Mouse (Mus musculus): ENCODE data around the gene Snap91. TPM values are rescaled to one million over a fixed set of nuclear protein-coding genes. Genes with fewer than 3 reads are reported as not detected.

Snap91 gene
- polyA plus RNA-seq, 1 experiment from 2014 or later = 0.17 TPM

DNA sequence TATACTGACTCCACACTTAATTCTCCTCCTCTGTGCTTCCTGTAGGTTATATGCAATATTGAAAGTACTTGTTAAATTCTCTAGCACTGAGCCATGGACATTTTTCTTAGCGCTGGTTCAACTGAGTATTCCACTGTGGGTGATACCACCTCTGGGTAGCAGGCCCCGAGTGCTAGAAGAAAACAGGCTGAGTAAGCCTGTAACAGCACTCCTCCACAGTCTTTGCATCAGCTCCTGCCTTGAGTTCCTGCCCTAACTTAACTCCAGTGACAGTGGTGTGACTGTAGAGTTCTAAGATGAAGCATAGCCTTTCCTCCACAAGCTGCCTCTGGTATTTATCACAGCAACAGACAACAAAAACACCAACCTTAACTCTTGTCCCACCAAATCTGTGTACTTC is 22.8 kb downstream of the Snap91 start:
- Histone ChIP-seq H3K4me1 (no peaks in the 10 kb centered on the region), H3K9me3 (replicated peaks) (no peaks in the 10 kb centered on the region), H3K4me3 (no peak overlapping the region), H3K4me2 (no peak overlapping the region), H3K36me3 (no peaks in the 10 kb centered on the region), H3K27ac (no peak overlapping the region), H3K27me3 (replicated peaks) (no peaks in the 10 kb centered on the region), H3K9ac (no peak overlapping the region)
- no peak for ATAC-seq
- WGBS (ENCODE audit: insufficient replicate concordance) = 72% methylated on average over 2 of the region's 2 CpGs

DNA sequence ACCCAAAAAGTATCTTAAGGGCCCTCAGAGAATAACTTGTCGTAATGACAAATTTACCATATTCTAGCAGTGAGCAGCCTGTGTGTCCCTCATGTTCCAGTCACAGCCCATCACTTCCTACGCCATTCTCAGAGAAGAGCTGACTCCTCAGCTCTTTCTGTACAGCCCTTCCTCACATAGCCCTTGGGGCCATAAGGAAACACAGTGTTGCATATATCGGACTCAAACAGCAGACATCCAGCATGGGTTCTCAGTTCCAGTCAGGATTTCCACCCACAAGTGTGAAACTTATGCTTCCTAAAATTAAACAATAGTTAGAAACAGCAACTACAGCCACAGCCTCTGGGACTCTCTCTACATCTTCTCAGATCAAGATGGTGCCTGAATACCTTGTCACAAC is 27.6 kb downstream of the Snap91 start:
- no peak overlapping the region for H3K9ac ChIP-seq
- H3K36me3 ChIP-seq = no peaks in the 10 kb centered on the region
- H3K27ac ChIP-seq = no peak overlapping the region
- H3K4me1 ChIP-seq = no peaks in the 10 kb centered on the region
- no peak for ATAC-seq
- no peaks in the 10 kb centered on the region for H3K27me3 ChIP-seq (replicated peaks)
- no peaks in the 10 kb centered on the region for H3K9me3 ChIP-seq (replicated peaks)
- H3K4me2 ChIP-seq = no peak overlapping the region
- H3K4me3 ChIP-seq = no peak overlapping the region
- 74% methylated on average over 3 of the region's 3 CpGs for WGBS (ENCODE audit: insufficient replicate concordance)

DNA sequence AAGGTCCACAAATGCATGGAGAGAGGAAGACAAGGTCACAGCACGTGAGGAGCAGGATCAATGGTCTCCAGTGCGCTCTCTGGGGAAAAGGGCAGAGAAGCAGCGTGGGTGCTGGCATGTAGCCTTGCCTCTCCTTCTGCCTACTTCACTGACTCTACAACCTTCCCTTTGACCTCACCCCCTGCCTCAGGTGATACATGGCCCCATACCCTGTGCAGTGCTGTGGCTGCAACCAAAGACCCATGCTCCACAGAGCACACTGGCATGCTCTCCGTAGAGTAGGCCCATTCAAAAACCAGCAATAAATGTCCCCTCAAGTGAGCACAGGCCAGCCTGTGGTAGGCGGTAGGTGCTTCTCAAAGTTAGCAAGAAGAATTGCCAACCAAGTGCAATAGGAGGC is 28.8 kb downstream of the Snap91 start:
- Histone ChIP-seq H3K36me3 (no peaks in the 10 kb centered on the region), H3K9ac (no peak overlapping the region), H3K9me3 (replicated peaks) (no peaks in the 10 kb centered on the region), H3K27me3 (replicated peaks) (no peaks in the 10 kb centered on the region), H3K27ac (no peak overlapping the region), H3K4me3 (no peak overlapping the region), H3K4me2 (no peak overlapping the region), H3K4me1 (no peaks in the 10 kb centered on the region)
- WGBS (ENCODE audit: insufficient replicate concordance) = 69% methylated on average over 5 of the region's 5 CpGs
- ATAC-seq = no peak

DNA sequence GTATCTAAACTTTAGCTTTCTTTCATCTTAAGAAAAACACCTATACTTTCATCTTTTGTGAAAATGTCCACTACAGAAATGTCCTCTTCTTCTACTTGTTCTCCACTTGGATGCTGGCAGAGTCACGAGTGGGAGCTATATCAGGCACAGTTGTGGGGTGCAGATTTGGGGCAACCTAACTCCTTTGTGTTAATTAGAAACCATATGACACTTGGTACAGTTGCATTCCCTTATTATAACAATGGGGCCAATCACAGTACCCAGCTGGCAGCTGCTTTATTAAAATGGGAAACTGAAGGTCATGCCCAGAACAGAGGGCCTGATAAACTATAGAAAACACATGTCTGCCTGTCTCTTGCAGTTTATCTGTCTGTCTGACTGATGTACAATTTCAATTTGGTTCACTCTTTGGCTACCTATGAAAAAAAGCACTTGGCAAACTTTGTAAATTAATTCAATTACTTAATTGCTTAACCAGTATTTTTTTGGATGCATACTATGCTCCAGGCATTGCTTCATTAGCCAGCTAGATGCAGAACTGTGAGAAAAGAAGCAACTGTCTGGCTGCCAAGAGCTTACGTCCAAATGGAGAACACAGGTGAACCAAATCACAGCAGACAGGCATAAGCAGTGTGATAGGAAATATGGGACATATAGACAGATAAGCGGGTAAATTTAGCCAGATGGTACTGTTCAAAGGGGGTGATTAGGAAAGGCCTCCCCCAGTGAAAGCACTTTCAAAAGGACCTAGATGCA is 29.8 kb downstream of the Snap91 start:
- H3K9ac ChIP-seq = no peak overlapping the region
- 59% methylated on average over 3 of the region's 3 CpGs for WGBS (ENCODE audit: insufficient replicate concordance)
- H3K27ac ChIP-seq = no peak overlapping the region
- no peaks in the 10 kb centered on the region for H3K9me3 ChIP-seq (replicated peaks)
- no peak overlapping the region for H3K4me2 ChIP-seq
- no peaks in the 10 kb centered on the region for H3K27me3 ChIP-seq (replicated peaks)
- ATAC-seq = no peak
- H3K4me1 ChIP-seq = no peaks in the 10 kb centered on the region
- H3K4me3 ChIP-seq = no peak overlapping the region
- no peaks in the 10 kb centered on the region for H3K36me3 ChIP-seq

DNA sequence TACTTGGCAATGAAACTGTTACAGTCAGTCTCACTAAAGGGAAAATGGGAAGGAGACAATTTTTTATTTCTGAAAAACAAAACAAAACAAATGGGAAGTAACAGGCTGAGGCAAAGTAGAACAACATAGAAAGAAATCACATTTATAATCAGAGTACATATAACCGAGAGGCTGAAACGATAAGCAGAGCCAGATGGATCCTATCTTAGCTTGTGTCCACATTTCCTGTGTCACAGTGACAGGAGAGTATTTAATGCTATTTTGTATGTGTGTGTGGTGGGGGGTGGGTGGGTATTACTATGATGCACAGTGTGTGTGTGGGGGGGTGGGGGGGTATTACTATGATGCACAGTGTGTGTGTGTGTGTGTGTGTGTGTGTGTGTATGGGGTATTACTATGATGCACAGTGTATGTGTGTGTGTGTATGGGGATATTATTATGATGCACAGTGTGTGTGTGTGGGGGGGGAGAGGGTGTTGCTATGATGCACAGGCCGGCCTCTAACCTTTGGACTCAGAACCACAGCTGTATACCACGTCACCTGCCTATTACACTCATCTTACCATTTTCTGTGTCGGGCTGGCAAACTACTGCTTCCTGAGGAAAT is 36.6 kb downstream of the Snap91 start:
- no peak overlapping the region for H3K27ac ChIP-seq
- H3K4me2 ChIP-seq = no peak overlapping the region
- no peak overlapping the region for H3K9ac ChIP-seq
- 75% methylated on average over 5 of the region's 5 CpGs for WGBS (ENCODE audit: insufficient replicate concordance)
- H3K27me3 ChIP-seq (replicated peaks) = no peaks in the 10 kb centered on the region
- no peaks in the 10 kb centered on the region for H3K36me3 ChIP-seq
- no peaks in the 10 kb centered on the region for H3K4me1 ChIP-seq
- H3K9me3 ChIP-seq (replicated peaks) = no peaks in the 10 kb centered on the region
- no peak overlapping the region for H3K4me3 ChIP-seq
- no peak for ATAC-seq

DNA sequence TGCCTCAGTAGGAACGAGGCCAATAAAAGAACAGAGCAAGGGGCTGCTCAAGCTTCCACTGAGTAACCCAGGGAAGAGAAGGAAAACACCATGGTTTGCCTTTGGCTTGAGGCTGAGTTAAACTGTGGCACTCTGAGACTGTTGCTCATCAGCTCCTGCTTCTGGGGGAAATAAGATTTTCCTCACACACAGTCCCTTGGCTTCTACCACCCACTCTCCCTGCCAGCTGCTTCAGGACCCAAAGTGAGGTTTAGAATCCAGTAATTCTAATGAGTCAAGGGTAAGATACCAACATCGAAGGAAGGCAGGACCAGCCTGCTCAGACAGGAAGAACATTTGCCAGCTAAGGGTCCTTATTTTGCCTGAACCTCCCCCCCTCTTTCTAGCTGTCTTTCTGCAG is 50.7 kb downstream of the Snap91 start:
- no peaks in the 10 kb centered on the region for H3K9me3 ChIP-seq (replicated peaks)
- H3K4me1 ChIP-seq = no peaks in the 10 kb centered on the region
- H3K27me3 ChIP-seq (replicated peaks) = no peaks in the 10 kb centered on the region
- H3K27ac ChIP-seq = no peak overlapping the region
- no peaks in the 10 kb centered on the region for H3K36me3 ChIP-seq
- H3K4me3 ChIP-seq = no peak overlapping the region
- no peak overlapping the region for H3K9ac ChIP-seq
- ATAC-seq = no peak
- no peak overlapping the region for H3K4me2 ChIP-seq
- WGBS (ENCODE audit: insufficient replicate concordance) = 48% methylated on average over 2 of the region's 2 CpGs

DNA sequence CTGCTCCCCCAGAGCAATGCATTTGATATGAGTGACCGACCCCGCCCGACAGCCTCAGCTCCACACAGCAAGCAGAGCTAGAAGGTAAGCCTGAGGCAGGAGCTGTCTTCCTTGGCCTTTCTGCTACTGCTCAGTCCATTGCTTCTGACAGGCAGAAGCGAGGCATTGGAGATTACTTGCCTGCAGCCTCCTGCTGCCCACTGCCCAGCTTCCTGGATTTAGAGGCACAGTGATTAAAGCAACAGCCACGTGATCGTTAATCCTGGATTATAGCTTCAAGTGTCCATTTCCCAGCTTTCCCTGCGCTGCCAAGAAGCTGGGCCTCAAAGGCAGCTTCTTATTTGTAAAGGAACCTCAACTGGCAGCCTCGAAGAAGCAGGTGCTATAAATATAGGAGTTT is 51.4 kb downstream of the Snap91 start:
- 56% methylated on average over 8 of the region's 8 CpGs for WGBS (ENCODE audit: insufficient replicate concordance)
- ATAC-seq = no peak
- H3K4me2 ChIP-seq = no peak overlapping the region

DNA sequence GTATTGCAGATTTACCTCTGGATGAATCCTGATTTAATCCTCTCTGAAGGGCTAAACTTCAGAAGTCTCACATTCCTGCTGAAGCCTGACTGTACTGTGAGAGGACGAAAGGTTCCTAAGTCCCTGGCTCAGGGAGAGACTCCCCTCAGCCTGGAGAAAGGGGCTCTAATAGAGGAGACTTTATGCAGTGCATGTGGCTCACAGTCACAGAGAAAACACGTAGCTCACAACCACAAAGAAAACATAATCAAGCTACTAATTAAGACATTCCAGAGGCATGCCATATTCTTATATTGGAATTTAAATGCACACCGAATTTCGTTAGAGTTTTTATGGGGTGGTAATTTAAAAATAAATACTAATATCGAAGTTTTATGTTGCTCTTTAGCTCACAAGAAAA is 61.1 kb downstream of the Snap91 start:
- no peak for ATAC-seq
- 64% methylated on average over 5 of the region's 5 CpGs for WGBS (ENCODE audit: insufficient replicate concordance)
- no peaks in the 10 kb centered on the region for H3K4me1 ChIP-seq

More for the DNA sequence above, 51.4 kb downstream of the Snap91 start:
- H3K9ac ChIP-seq = no peak overlapping the region
- H3K36me3 ChIP-seq = no peaks in the 10 kb centered on the region
- H3K27ac ChIP-seq = no peak overlapping the region
- H3K9me3 ChIP-seq (replicated peaks) = no peaks in the 10 kb centered on the region
- H3K4me1 ChIP-seq = no peaks in the 10 kb centered on the region
- H3K27me3 ChIP-seq (replicated peaks) = no peaks in the 10 kb centered on the region
- H3K4me3 ChIP-seq = no peak overlapping the region

DNA sequence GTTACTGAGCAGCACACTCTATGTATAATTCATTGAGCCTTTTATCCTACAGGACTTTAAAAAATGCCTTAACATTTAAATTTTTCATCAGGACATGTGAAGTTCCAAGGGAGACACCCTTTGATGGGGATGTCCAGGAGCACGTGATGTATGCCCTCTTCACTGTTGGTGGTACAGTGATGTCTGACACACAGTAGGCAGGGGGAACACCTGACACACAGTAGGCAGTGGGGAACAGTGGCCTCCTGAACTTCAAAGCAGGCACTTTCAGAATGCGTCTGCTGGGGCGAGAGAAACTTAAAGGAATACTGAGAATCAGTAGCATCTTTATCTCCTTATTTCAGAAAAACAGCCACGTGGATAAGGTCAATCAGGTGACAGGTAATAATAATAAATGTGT is 62.8 kb downstream of the Snap91 start:
- Histone ChIP-seq H3K9me3 (replicated peaks) (no peaks in the 10 kb centered on the region), H3K27ac (no peak overlapping the region), H3K36me3 (no peaks in the 10 kb centered on the region), H3K4me1 (no peaks in the 10 kb centered on the region), H3K27me3 (replicated peaks) (no peaks in the 10 kb centered on the region), H3K9ac (no peak overlapping the region), H3K4me2 (no peak overlapping the region), H3K4me3 (no peak overlapping the region)
- no peak for ATAC-seq
- WGBS (ENCODE audit: insufficient replicate concordance) = 58% methylated on average over 4 of the region's 4 CpGs

More for the DNA sequence above, 61.1 kb downstream of the Snap91 start:
- no peak overlapping the region for H3K4me3 ChIP-seq
- no peaks in the 10 kb centered on the region for H3K27me3 ChIP-seq (replicated peaks)
- H3K36me3 ChIP-seq = no peaks in the 10 kb centered on the region
- no peaks in the 10 kb centered on the region for H3K9me3 ChIP-seq (replicated peaks)
- no peak overlapping the region for H3K4me2 ChIP-seq
- H3K9ac ChIP-seq = no peak overlapping the region
- H3K27ac ChIP-seq = no peak overlapping the region

DNA sequence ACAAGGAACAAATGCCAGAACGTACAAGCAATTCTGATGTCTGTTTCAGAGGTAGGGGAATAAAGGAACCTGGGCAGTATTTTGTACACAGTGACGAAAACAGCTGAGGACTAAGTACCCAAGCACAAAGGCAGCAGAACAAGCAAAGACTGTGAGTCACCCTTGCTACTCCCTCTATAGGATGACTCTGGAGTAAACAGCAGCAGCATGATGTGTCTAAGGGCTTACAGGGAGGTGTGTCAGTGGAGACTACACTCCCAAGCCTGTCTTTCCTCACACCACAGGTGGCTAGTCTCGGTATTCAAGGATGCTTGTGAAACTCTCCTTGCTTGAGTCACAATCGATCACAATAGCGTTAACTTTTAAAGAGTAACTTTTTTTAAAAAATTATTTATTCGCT is 66.1 kb downstream of the Snap91 start:
- H3K27me3 ChIP-seq (replicated peaks) = no peaks in the 10 kb centered on the region
- H3K9me3 ChIP-seq (replicated peaks) = no peaks in the 10 kb centered on the region
- no peak overlapping the region for H3K4me2 ChIP-seq
- H3K4me3 ChIP-seq = no peak overlapping the region
- 61% methylated on average over 6 of the region's 6 CpGs for WGBS (ENCODE audit: insufficient replicate concordance)
- no peak for ATAC-seq
- H3K4me1 ChIP-seq = no peaks in the 10 kb centered on the region
- no peaks in the 10 kb centered on the region for H3K36me3 ChIP-seq
- H3K27ac ChIP-seq = no peak overlapping the region
- H3K9ac ChIP-seq = no peak overlapping the region

DNA sequence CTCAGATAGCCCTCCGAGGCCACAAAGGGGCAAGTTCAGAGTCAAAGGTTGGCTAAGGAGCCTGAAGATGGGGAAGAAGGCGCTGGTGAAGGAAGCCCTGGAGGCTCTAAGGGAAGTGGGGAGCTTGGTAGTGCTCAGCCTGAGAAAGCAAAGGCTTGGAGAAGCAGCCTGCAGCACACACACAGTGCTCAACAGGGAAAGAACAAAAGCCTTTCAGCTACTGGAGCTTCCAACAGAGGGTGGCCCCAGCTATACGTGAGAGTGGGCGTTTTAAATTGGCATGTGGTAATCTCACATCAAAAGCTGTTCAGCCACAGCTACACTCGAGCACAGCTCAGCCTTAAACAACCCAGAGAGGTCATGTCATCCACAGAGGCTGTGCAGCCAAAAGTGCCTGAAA is 67.1 kb downstream of the Snap91 start:
- no peaks in the 10 kb centered on the region for H3K9me3 ChIP-seq (replicated peaks)
- no peaks in the 10 kb centered on the region for H3K27me3 ChIP-seq (replicated peaks)
- H3K4me3 ChIP-seq = no peak overlapping the region
- no peak overlapping the region for H3K4me2 ChIP-seq
- H3K4me1 ChIP-seq = no peaks in the 10 kb centered on the region
- H3K27ac ChIP-seq = no peak overlapping the region
- no peaks in the 10 kb centered on the region for H3K36me3 ChIP-seq
- WGBS (ENCODE audit: insufficient replicate concordance) = 45% methylated on average over 5 of the region's 5 CpGs
- no peak overlapping the region for H3K9ac ChIP-seq
- ATAC-seq = no peak

DNA sequence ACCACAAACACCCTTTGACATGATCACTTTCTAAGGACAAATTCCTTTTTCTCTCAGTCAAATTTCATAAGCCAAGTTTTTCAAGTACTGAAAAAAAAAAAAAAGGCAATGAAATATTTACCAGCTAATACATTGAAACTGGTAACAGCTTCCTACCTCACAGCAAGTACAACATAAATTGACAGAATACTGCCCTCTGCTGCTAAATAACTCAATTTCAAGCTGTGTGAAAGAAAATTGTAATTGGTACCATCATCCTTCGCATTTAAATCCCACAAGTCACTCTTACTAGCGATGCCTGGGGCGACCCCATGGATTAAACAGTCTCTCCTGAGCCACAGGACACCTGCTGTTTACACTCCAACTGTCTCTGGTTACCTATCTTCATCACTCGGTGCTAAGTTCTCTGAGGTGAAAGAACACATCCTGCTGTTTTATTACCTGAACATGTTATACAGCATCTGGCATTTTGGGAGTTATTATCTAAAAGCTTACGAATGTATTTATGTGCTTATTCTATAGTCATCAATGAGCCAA is 69.7 kb downstream of the Snap91 start:
- 37% methylated on average over 5 of the region's 5 CpGs for WGBS (ENCODE audit: insufficient replicate concordance)
- Histone ChIP-seq H3K36me3 (no peaks in the 10 kb centered on the region), H3K27me3 (replicated peaks) (no peaks in the 10 kb centered on the region), H3K9ac (no peak overlapping the region), H3K9me3 (replicated peaks) (no peaks in the 10 kb centered on the region), H3K4me1 (no peaks in the 10 kb centered on the region), H3K27ac (no peak overlapping the region), H3K4me3 (no peak overlapping the region), H3K4me2 (no peak overlapping the region)
- ATAC-seq = no peak
